Mouse (Mus musculus) CH12.LX (cell line): ENCODE measurements at regions not wholly inside any gene's neighbourhood (a gene's known extent, or its start where the extent isn't known, plus 50 kb on each side); places are given as distances from the start of the nearest gene placed in this dataset.
A peak's percentile ranks its signal among the peaks of the same experiment; 100 is the strongest.

Source experiments
- DNase-seq: peaks from one replicate; pipeline ENCODE4 v3.0.0-alpha.2; 2013; ENCODE audit errors: extremely low read depth
- H3K27ac ChIP-seq: 2 replicates; pipeline ENCODE4 v1.5.1; 2012; ENCODE audit warnings: low read depth, mild to moderate bottlenecking, control low read depth, moderate library complexity; ENCODE audit not compliant: insufficient read depth
- H3K27me3 ChIP-seq: replicated peaks from 2 replicates; pipeline ENCODE3; 2012; ENCODE audit warnings: inconsistent platforms
- H3K36me3 ChIP-seq, 2 experiments: replicated peaks in 1 of 2; 2 replicates each; pipeline versions ENCODE3 to v1.6.1; 2012; ENCODE audit warnings: inconsistent platforms in 1 of 2, low read length in 1 of 2, mild to moderate bottlenecking in 1 of 2, mixed read lengths in 1 of 2, moderate library complexity in 1 of 2; ENCODE audit not compliant: control insufficient read depth in 1 of 2, insufficient read depth in 1 of 2
- H3K4me1 ChIP-seq, 2 experiments: 2 replicates each; pipeline ENCODE4 v1.6.1; 2012; ENCODE audit warnings: inconsistent platforms in 1 of 2, moderate library complexity in 1 of 2; ENCODE audit not compliant: insufficient read depth in 2 of 2, control insufficient read depth in 1 of 2
- H3K4me2 ChIP-seq: 2 replicates; pipeline ENCODE4 v1.6.1; 2012; ENCODE audit warnings: low read depth, mild to moderate bottlenecking, control low read depth; ENCODE audit not compliant: poor library complexity, insufficient read depth, severe bottlenecking
- H3K4me3 ChIP-seq, 3 experiments: fragments of 150-350 bp in 1 of 3; sonication (generic) in 1 of 3; replicated peaks in 1 of 3; 2 replicates each; pipeline versions ENCODE3 to v1.5.1; 2011 to 2012; ENCODE audit warnings: low read depth in 2 of 3, low read length in 2 of 3, mild to moderate bottlenecking in 2 of 3, moderate library complexity in 2 of 3, control low read depth in 1 of 3, improper control_type of control experiment in 1 of 3, inconsistent platforms in 1 of 3, mixed read lengths in 1 of 3; ENCODE audit not compliant: poor library complexity in 1 of 3
- H3K79me2 ChIP-seq: replicated peaks from 2 replicates; pipeline ENCODE4 v1.6.1; 2012; ENCODE audit warnings: mild to moderate bottlenecking, moderate library complexity; ENCODE audit not compliant: control insufficient read depth, poor library complexity, insufficient read depth, severe bottlenecking; ENCODE audit errors: extremely low read depth
- H3K9ac ChIP-seq: 2 replicates; pipeline ENCODE4 v1.6.1; 2012; ENCODE audit warnings: low read depth, mild to moderate bottlenecking, control low read depth, moderate library complexity; ENCODE audit not compliant: insufficient read depth
- H3K9me3 ChIP-seq: replicated peaks from 2 replicates; pipeline ENCODE3; 2012; ENCODE audit warnings: low read length, inconsistent platforms, mixed read lengths
- BHLHE40 ChIP-seq: IDR thresholded peaks from 2 replicates; pipeline ENCODE4 v1.6.1; 2011; ENCODE audit warnings: mild to moderate bottlenecking, low read depth, low read length, improper control_type of control experiment
- CHD2 ChIP-seq: IDR thresholded peaks from 2 replicates; pipeline ENCODE4 v1.6.1; 2011; ENCODE audit warnings: low read length, improper control_type of control experiment
- CTCF ChIP-seq, 2 experiments: IDR thresholded peaks in 1 of 2; conservative IDR thresholded peaks in 1 of 2; 2 replicates each; pipeline ENCODE4 v1.5.1; 2011 to 2012; ENCODE audit warnings: low read depth in 2 of 2, low read length in 2 of 2, improper control_type of control experiment in 1 of 2, inconsistent platforms in 1 of 2, mild to moderate bottlenecking in 1 of 2, moderate library complexity in 1 of 2
- HCFC1 ChIP-seq: IDR thresholded peaks from 2 replicates; pipeline ENCODE4 v1.6.1; 2012; ENCODE audit warnings: low read depth, mild to moderate bottlenecking, inconsistent platforms, low read length, improper control_type of control experiment
- IRF4 ChIP-seq: IDR thresholded peaks from 2 replicates; pipeline ENCODE4 v1.6.1; 2014; ENCODE audit warnings: low read depth, mild to moderate bottlenecking, inconsistent platforms, low read length, improper control_type of control experiment
- JUND ChIP-seq: conservative IDR thresholded peaks from 2 replicates; pipeline ENCODE4 v1.6.1; 2011; ENCODE audit warnings: low read depth, low read length, improper control_type of control experiment
- MAFK ChIP-seq: IDR thresholded peaks from 2 replicates; pipeline ENCODE4 v1.6.1; 2011; ENCODE audit warnings: low read length, improper control_type of control experiment; ENCODE audit not compliant: insufficient replicate concordance
- MAX ChIP-seq: IDR thresholded peaks from 2 replicates; pipeline ENCODE4 v1.6.1; 2011; ENCODE audit warnings: low read length, improper control_type of control experiment
- MEF2A ChIP-seq: IDR thresholded peaks from 2 replicates; pipeline ENCODE4 v1.6.1; 2014; ENCODE audit warnings: low read depth, mild to moderate bottlenecking, inconsistent platforms, low read length, improper control_type of control experiment, borderline replicate concordance
- PAX5 ChIP-seq: IDR thresholded peaks from 2 replicates; pipeline ENCODE4 v1.6.1; 2012; ENCODE audit warnings: low read length, inconsistent platforms, mixed read lengths
- POLR2A ChIP-seq: IDR thresholded peaks from 2 replicates; pipeline ENCODE4 v1.6.1; 2011; ENCODE audit warnings: low read depth, mild to moderate bottlenecking, improper control_type of control experiment, low read length
- RAD21 ChIP-seq: IDR thresholded peaks from 2 replicates; pipeline ENCODE4 v1.6.1; 2011; ENCODE audit warnings: low read depth, mild to moderate bottlenecking, low read length, improper control_type of control experiment, moderate library complexity
- SMC3 ChIP-seq: IDR thresholded peaks from 2 replicates; pipeline ENCODE4 v1.6.1; 2011; ENCODE audit warnings: low read depth, low read length, improper control_type of control experiment
- TBP ChIP-seq: conservative IDR thresholded peaks from 2 replicates; pipeline ENCODE4 v1.6.1; 2011; ENCODE audit warnings: low read depth, low read length, improper control_type of control experiment
- UBTF ChIP-seq: IDR thresholded peaks from 2 replicates; pipeline ENCODE4 v1.6.1; 2012; ENCODE audit warnings: low read depth, mild to moderate bottlenecking, inconsistent platforms, low read length, improper control_type of control experiment, moderate library complexity
- USF2 ChIP-seq: conservative IDR thresholded peaks from 2 replicates; pipeline ENCODE4 v1.6.1; 2011; ENCODE audit warnings: low read depth, low read length, improper control_type of control experiment
- ZC3H11A ChIP-seq: IDR thresholded peaks from 2 replicates; pipeline ENCODE4 v1.6.1; 2012; ENCODE audit warnings: low read depth, mild to moderate bottlenecking, inconsistent platforms, low read length, improper control_type of control experiment
- dilution Hi-C: fragments of 300-500 bp; cut with MboI; formaldehyde crosslinking; loops from 2 replicates; pipeline ENCODE4 v1.14.3; 2020; ENCODE audit warnings: low sequenced_read_pairs; ENCODE audit not compliant: extremely low pct_unique_long_range_greater_than_20kb, extremely low pct_ligation_motif_present
- in situ Hi-C: fragments of 300-500 bp; cut with MboI; formaldehyde crosslinking; loops from 3 replicates; pipeline ENCODE4 v1.14.3; 2019; ENCODE audit warnings: low sequenced_read_pairs, low pct_ligation_motif_present, low pct_unique_long_range_greater_than_20kb, mixed read lengths

DNA sequence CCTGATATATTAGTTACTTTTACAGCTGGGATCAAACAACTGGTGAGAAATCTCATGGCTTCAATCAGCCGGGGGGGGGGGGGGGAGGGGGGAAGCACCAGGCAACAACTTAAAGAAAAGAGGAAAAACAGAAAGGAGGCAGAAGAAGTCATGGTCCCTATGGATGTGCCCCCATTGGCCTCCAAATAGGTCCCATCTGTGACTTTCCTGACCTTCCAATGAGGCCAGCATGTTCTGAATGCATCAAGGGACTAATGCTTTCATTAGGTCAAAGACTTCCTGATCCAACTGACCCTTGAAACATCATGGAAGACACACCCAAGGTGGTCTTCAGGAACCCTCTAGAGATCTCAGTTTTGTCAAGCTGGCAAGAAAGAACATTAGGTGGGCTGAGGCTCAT, 162.5 kb upstream of the Runx1 start:
- Histone ChIP-seq H3K4me1 (no peaks in the 10 kb centered on the region), H3K27ac (no peak overlapping the region), H3K27me3 (no peaks in the 10 kb centered on the region), H3K9ac (no peak overlapping the region), H3K79me2 (no peaks in the 10 kb centered on the region), H3K9me3 (no peaks in the 10 kb centered on the region), H3K4me3 (no peak overlapping the region), H3K36me3 (no peaks in the 10 kb centered on the region), H3K4me2 (no peak overlapping the region)
- dilution Hi-C loops (no loop called here), in situ Hi-C loops (loop anchor here (25.0 kb wide), 2 partner anchors 426 to 449 kb away; no protein-coding TSS in a partner anchor)
- no peak for DNase-seq
- TF ChIP-seq HCFC1 (no peak), SMC3 (no peak), UBTF (no peak), MEF2A (no peak), MAX (no peak), PAX5 (no peak), JUND (no peak)

DNA sequence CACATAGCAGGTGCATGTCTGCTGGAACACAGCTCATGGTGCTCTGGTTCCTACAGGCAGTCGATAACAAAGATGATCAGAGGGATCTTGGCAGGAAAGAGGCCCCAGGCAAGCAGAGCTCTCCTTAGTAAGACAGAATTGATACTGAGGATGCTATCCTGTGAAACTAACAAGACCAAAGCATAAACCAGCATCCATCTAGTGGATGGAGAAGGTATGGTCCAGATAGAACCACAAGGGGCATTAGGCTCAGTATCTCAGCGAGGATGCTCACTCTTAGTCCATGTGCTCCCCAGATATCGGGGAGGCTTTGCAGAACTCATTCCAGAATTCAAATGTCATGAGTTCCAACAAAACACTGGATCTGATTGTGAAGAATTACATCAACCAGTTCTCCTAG, 162.1 kb upstream of the Runx1 start:
- H3K79me2 ChIP-seq: no peaks in the 10 kb centered on the region
- H3K4me1 ChIP-seq: no peaks in the 10 kb centered on the region
- H3K36me3 ChIP-seq: no peaks in the 10 kb centered on the region
- in situ Hi-C loops (loop anchor here (25.0 kb wide), 2 partner anchors 426 to 449 kb away; no protein-coding TSS in a partner anchor), dilution Hi-C loops (no loop called here)
- no peak overlapping the region for H3K27ac ChIP-seq
- no peak overlapping the region for H3K4me2 ChIP-seq
- no peak overlapping the region for H3K9ac ChIP-seq
- H3K4me3 ChIP-seq: no peak overlapping the region
- peak; percentile 37 for DNase-seq
- H3K27me3 ChIP-seq: no peaks in the 10 kb centered on the region
- TF ChIP-seq SMC3 (peak; percentile 74), CTCF (conservative IDR thresholded peaks at IDR 0.05 in 1 of 2, IDR thresholded peaks at IDR 0.05 in 1 of 2; ENCODE audit: low read depth in 2 of 2, low read length in 2 of 2) (peak in 1 of 2 experiments; percentile 63; a peak in 2 of 4 replicates), UBTF (no peak), MAFK (no peak), RAD21 (peak; percentile 61), ZC3H11A (no peak), POLR2A (no peak), CHD2 (no peak), IRF4 (no peak), BHLHE40 (no peak), USF2 (no peak), TBP (no peak)
- no peaks in the 10 kb centered on the region for H3K9me3 ChIP-seq
